Mouse (Mus musculus): ENCODE data around the gene Sacs. TPM values are rescaled to one million over a fixed set of nuclear protein-coding genes. Genes with fewer than 3 reads are reported as not detected.
A peak's percentile ranks its signal among the peaks of the same experiment; 100 is the strongest.

Gene Sacs
- polyA plus RNA-seq, 1 experiment from 2014 or later = 7.4 TPM

GRCm38 (mm10) chr14:61224387-61225077 is 86.3 kb downstream of the Sacs start:
- Histone ChIP-seq H3K4me1 (ENCODE audit: control insufficient read depth in 2 of 2, insufficient read depth in 2 of 2, low read length in 2 of 2) (peaks cover 4 to 5% of the 10 kb centered on the region in 2 experiments; a peak in 3 of 4 replicates), H3K27ac (replicated peaks in 1 of 2; ENCODE audit: control insufficient read depth in 1 of 2, insufficient read depth in 1 of 2, low read depth in 2 of 2, low read length in 2 of 2) (peak overlapping the region; percentile 24 to 40; a peak in 3 of 4 replicates), H3K27me3 (ENCODE audit: control insufficient read depth, insufficient read depth, low read length) (no peaks in the 10 kb centered on the region), H3K36me3 (ENCODE audit: control insufficient read depth, insufficient read depth, low read length) (no peaks in the 10 kb centered on the region), H3K9ac (ENCODE audit: low read length) (no peak overlapping the region), H3K4me2 (ENCODE audit: low read length) (no peak overlapping the region), H3K9me3 (ENCODE audit: control insufficient read depth, low read length) (no peaks in the 10 kb centered on the region), H3K4me3 (ENCODE audit: control insufficient read depth in 1 of 2, insufficient read depth in 1 of 2, low read depth in 1 of 2, low read length in 2 of 2) (no peak overlapping the region)
- ATAC-seq (ENCODE audit: insufficient number of reproducible peaks, insufficient read depth, low FRiP score, low read depth) = no peak
- WGBS = 56% methylated on average over 5 of the region's 5 CpGs

- Histone ChIP-seq H3K9me3 (ENCODE audit: control insufficient read depth, low read length) (no peaks in the 10 kb centered on the region), H3K9ac (ENCODE audit: low read length) (no peak overlapping the region), H3K27me3 (ENCODE audit: control insufficient read depth, insufficient read depth, low read length) (no peaks in the 10 kb centered on the region), H3K4me1 (ENCODE audit: control insufficient read depth in 2 of 2, insufficient read depth in 2 of 2, low read length in 2 of 2) (peaks cover 6 to 8% of the 10 kb centered on the region in 2 experiments), H3K27ac (replicated peaks in 1 of 2; ENCODE audit: control insufficient read depth in 1 of 2, insufficient read depth in 1 of 2, low read depth in 2 of 2, low read length in 2 of 2) (no peak overlapping the region), H3K4me3 (ENCODE audit: control insufficient read depth in 1 of 2, insufficient read depth in 1 of 2, low read depth in 1 of 2, low read length in 2 of 2) (no peak overlapping the region), H3K36me3 (ENCODE audit: control insufficient read depth, insufficient read depth, low read length) (no peaks in the 10 kb centered on the region), H3K4me2 (ENCODE audit: low read length) (no peak overlapping the region)
- ATAC-seq (ENCODE audit: insufficient number of reproducible peaks, insufficient read depth, low FRiP score, low read depth) = no peak
- WGBS = 63% methylated on average over 1 of the region's 1 CpGs
Measured at GRCm38 (mm10) chr14:61226151-61226550, 87.9 kb downstream of the Sacs start.

- H3K36me3 ChIP-seq (ENCODE audit: control insufficient read depth, insufficient read depth, low read length) = no peaks in the 10 kb centered on the region; the same call in 1 of the 2 replicates
Measured at GRCm38 (mm10) chr14:61229763-61230162, 91.5 kb downstream of the Sacs start.

GRCm38 (mm10) chr14:61230179-61230578 is 91.9 kb downstream of the Sacs start:
- no peak overlapping the region for H3K27ac ChIP-seq (replicated peaks in 1 of 2; ENCODE audit: control insufficient read depth in 1 of 2, insufficient read depth in 1 of 2, low read depth in 2 of 2, low read length in 2 of 2)
- no peaks in the 10 kb centered on the region; the same call in 1 of the 2 replicates for H3K36me3 ChIP-seq (ENCODE audit: control insufficient read depth, insufficient read depth, low read length)
- 90% methylated on average over 4 of the region's 4 CpGs for WGBS
- H3K27me3 ChIP-seq (ENCODE audit: control insufficient read depth, insufficient read depth, low read length) = no peaks in the 10 kb centered on the region
- H3K4me1 ChIP-seq (ENCODE audit: control insufficient read depth in 2 of 2, insufficient read depth in 2 of 2, low read length in 2 of 2) = peaks cover 2 to 4% of the 10 kb centered on the region in 2 experiments; a peak in 2 of 4 replicates
- no peak overlapping the region for H3K9ac ChIP-seq (ENCODE audit: low read length)
- no peak overlapping the region for H3K4me2 ChIP-seq (ENCODE audit: low read length)
- ATAC-seq (ENCODE audit: insufficient number of reproducible peaks, insufficient read depth, low FRiP score, low read depth) = no peak
- H3K4me3 ChIP-seq (ENCODE audit: control insufficient read depth in 1 of 2, insufficient read depth in 1 of 2, low read depth in 1 of 2, low read length in 2 of 2) = no peak overlapping the region
- no peaks in the 10 kb centered on the region for H3K9me3 ChIP-seq (ENCODE audit: control insufficient read depth, low read length)

More at GRCm38 (mm10) chr14:61229763-61230162, 91.5 kb downstream of the Sacs start:
- Histone ChIP-seq H3K4me1 (ENCODE audit: control insufficient read depth in 2 of 2, insufficient read depth in 2 of 2, low read length in 2 of 2) (peaks cover 2 to 4% of the 10 kb centered on the region in 2 experiments; a peak in 2 of 4 replicates), H3K9me3 (ENCODE audit: control insufficient read depth, low read length) (no peaks in the 10 kb centered on the region), H3K27me3 (ENCODE audit: control insufficient read depth, insufficient read depth, low read length) (no peaks in the 10 kb centered on the region), H3K4me3 (ENCODE audit: control insufficient read depth in 1 of 2, insufficient read depth in 1 of 2, low read depth in 1 of 2, low read length in 2 of 2) (no peak overlapping the region), H3K9ac (ENCODE audit: low read length) (no peak overlapping the region), H3K4me2 (ENCODE audit: low read length) (no peak overlapping the region), H3K27ac (replicated peaks in 1 of 2; ENCODE audit: control insufficient read depth in 1 of 2, insufficient read depth in 1 of 2, low read depth in 2 of 2, low read length in 2 of 2) (no peak overlapping the region)
- WGBS = 58% methylated on average over 5 of the region's 5 CpGs
- ATAC-seq (ENCODE audit: insufficient number of reproducible peaks, insufficient read depth, low FRiP score, low read depth) = no peak

- Histone ChIP-seq H3K9ac (ENCODE audit: low read length) (no peak overlapping the region), H3K9me3 (ENCODE audit: control insufficient read depth, low read length) (no peaks in the 10 kb centered on the region), H3K4me3 (ENCODE audit: control insufficient read depth in 1 of 2, insufficient read depth in 1 of 2, low read depth in 1 of 2, low read length in 2 of 2) (no peak overlapping the region), H3K4me1 (ENCODE audit: control insufficient read depth in 2 of 2, insufficient read depth in 2 of 2, low read length in 2 of 2) (peaks cover 5 to 15% of the 10 kb centered on the region in 2 experiments; a peak in 3 of 4 replicates), H3K36me3 (ENCODE audit: control insufficient read depth, insufficient read depth, low read length) (no peaks in the 10 kb centered on the region; the same call in 1 of the 2 replicates), H3K27ac (replicated peaks in 1 of 2; ENCODE audit: control insufficient read depth in 1 of 2, insufficient read depth in 1 of 2, low read depth in 2 of 2, low read length in 2 of 2) (no peak overlapping the region), H3K27me3 (ENCODE audit: control insufficient read depth, insufficient read depth, low read length) (no peaks in the 10 kb centered on the region), H3K4me2 (ENCODE audit: low read length) (no peak overlapping the region)
- ATAC-seq (ENCODE audit: insufficient number of reproducible peaks, insufficient read depth, low FRiP score, low read depth) = no peak
- WGBS = 87% methylated on average over 13 of the region's 13 CpGs
Measured at GRCm38 (mm10) chr14:61232016-61232568, 93.8 kb downstream of the Sacs start.

GRCm38 (mm10) chr14:61235846-61236474 is 97.7 kb downstream of the Sacs start:
- H3K27me3 ChIP-seq (ENCODE audit: control insufficient read depth, insufficient read depth, low read length) = no peaks in the 10 kb centered on the region
- 17% methylated on average over 5 of the region's 5 CpGs for WGBS
- H3K9me3 ChIP-seq (ENCODE audit: control insufficient read depth, low read length) = no peaks in the 10 kb centered on the region
- H3K27ac ChIP-seq (replicated peaks in 1 of 2; ENCODE audit: control insufficient read depth in 1 of 2, insufficient read depth in 1 of 2, low read depth in 2 of 2, low read length in 2 of 2) = peak overlapping the region; percentile 23 to 78; a peak in 3 of 4 replicates
- H3K4me3 ChIP-seq (ENCODE audit: control insufficient read depth in 1 of 2, insufficient read depth in 1 of 2, low read depth in 1 of 2, low read length in 2 of 2) = no peak overlapping the region
- H3K4me1 ChIP-seq (ENCODE audit: control insufficient read depth in 2 of 2, insufficient read depth in 2 of 2, low read length in 2 of 2) = peaks cover 6 to 15% of the 10 kb centered on the region in 2 experiments
- ATAC-seq (ENCODE audit: insufficient number of reproducible peaks, insufficient read depth, low FRiP score, low read depth) = no peak
- H3K36me3 ChIP-seq (ENCODE audit: control insufficient read depth, insufficient read depth, low read length) = no peaks in the 10 kb centered on the region; the same call in 1 of the 2 replicates
- no peak overlapping the region for H3K4me2 ChIP-seq (ENCODE audit: low read length)
- no peak overlapping the region for H3K9ac ChIP-seq (ENCODE audit: low read length)

GRCm38 (mm10) chr14:61237101-61237654 is 98.9 kb downstream of the Sacs start:
- no peak overlapping the region for H3K4me2 ChIP-seq (ENCODE audit: low read length)
- peaks cover 6 to 15% of the 10 kb centered on the region in 2 experiments for H3K4me1 ChIP-seq (ENCODE audit: control insufficient read depth in 2 of 2, insufficient read depth in 2 of 2, low read length in 2 of 2)
- no peak for ATAC-seq (ENCODE audit: insufficient number of reproducible peaks, insufficient read depth, low FRiP score, low read depth)
- no peak overlapping the region for H3K4me3 ChIP-seq (ENCODE audit: control insufficient read depth in 1 of 2, insufficient read depth in 1 of 2, low read depth in 1 of 2, low read length in 2 of 2)
- H3K9me3 ChIP-seq (ENCODE audit: control insufficient read depth, low read length) = no peaks in the 10 kb centered on the region
- H3K27me3 ChIP-seq (ENCODE audit: control insufficient read depth, insufficient read depth, low read length) = no peaks in the 10 kb centered on the region
- H3K9ac ChIP-seq (ENCODE audit: low read length) = no peak overlapping the region
- no peaks in the 10 kb centered on the region for H3K36me3 ChIP-seq (ENCODE audit: control insufficient read depth, insufficient read depth, low read length)
- 54% methylated on average over 4 of the region's 4 CpGs for WGBS
- H3K27ac ChIP-seq (replicated peaks in 1 of 2; ENCODE audit: control insufficient read depth in 1 of 2, insufficient read depth in 1 of 2, low read depth in 2 of 2, low read length in 2 of 2) = no peak overlapping the region
